Mouse (Mus musculus): ENCODE measurements around the gene Adamts14.

- TF ChIP-seq CTCF (IDR thresholded peaks at IDR 0.05; ENCODE audit: control insufficient read depth, insufficient read depth, insufficient replicate concordance, low read depth, low read length), result peak; percentile 55; the same call in 1 of the 2 replicates
- no peak for TF ChIP-seq POLR2A (IDR thresholded peaks at IDR 0.05; ENCODE audit: control insufficient read depth, low read depth, low read length)
Observed at GRCm38 (mm10) chr10:61211743-61212142, 61.5 kb downstream of the Adamts14 start.

All from testis, adult 2 months (tissue).